Mouse (Mus musculus): ENCODE measurements around the gene Adgrg1. TPM values are rescaled to one million over a fixed set of nuclear protein-coding genes. Genes with fewer than 3 reads are reported as not detected.

The Adgrg1 gene
- polyA plus RNA-seq, 1 experiment from 2014 or later: 193 TPM

DNA sequence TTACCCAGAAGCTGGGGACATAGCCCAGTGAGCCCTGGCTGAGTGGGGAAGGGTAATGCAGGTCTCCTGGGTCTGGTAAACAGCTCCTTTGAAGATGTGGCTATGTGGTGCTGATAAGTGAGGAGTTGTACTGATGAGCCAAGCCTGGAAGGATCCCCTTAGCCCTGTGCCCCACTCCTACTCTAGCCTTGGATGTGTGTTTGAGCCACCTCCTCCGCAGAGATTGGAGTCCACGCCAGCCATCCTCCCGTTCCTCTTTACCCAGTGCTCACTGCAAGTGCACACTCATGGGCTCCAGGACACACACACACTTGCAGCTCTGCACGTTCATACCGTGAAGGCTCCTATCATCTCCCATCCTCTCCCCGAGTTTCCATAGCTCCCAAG, 23.3 kb downstream of the Adgrg1 start:
- WGBS: 78% methylated on average over 6 of the region's 6 CpGs
- Histone ChIP-seq H3K4me3 (peak overlapping the region; percentile 66), H3K27ac (replicated peaks) (peak overlapping the region; percentile 99), H3K27me3 (no peaks in the 10 kb centered on the region), H3K36me3 (peaks cover 17% of the 10 kb centered on the region), H3K4me2 (replicated peaks) (peak overlapping the region; percentile 89), H3K9me3 (no peaks in the 10 kb centered on the region), H3K4me1 (peaks cover 77% of the 10 kb centered on the region), H3K9ac (replicated peaks) (peak overlapping the region; percentile 78)
- no peak for ATAC-seq (ENCODE audit: low FRiP score, low read depth)

DNA sequence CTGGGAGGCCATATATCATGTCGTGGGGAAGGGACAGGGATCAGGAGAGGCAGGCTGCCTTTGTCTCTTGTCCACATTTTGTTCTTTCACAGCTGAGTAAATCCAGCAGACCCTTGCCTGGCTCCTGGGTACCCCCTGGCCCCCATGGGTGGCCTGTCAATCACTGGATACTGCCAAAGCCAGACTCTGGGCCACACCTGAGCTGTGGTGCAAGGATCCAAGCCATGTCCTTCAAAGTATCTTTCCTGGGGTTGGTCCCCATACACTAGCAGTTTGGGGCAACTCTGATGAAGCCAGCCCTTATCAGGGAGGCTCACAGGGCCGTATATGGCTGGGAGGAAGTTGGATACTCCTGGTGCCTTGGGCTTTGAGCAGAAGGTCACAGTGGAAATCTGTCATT, 23.9 kb downstream of the Adgrg1 start:
- H3K27me3 ChIP-seq: no peaks in the 10 kb centered on the region
- H3K4me2 ChIP-seq (replicated peaks): peak overlapping the region; percentile 89
- ATAC-seq (ENCODE audit: low FRiP score, low read depth): no peak
- peak overlapping the region; percentile 66 for H3K4me3 ChIP-seq
- peaks cover 22% of the 10 kb centered on the region for H3K36me3 ChIP-seq
- H3K4me1 ChIP-seq: peaks cover 71% of the 10 kb centered on the region
- peak overlapping the region; percentile 99 for H3K27ac ChIP-seq (replicated peaks)
- H3K9me3 ChIP-seq: no peaks in the 10 kb centered on the region
- H3K9ac ChIP-seq (replicated peaks): peak overlapping the region; percentile 78
- 35% methylated on average over 2 of the region's 2 CpGs for WGBS

DNA sequence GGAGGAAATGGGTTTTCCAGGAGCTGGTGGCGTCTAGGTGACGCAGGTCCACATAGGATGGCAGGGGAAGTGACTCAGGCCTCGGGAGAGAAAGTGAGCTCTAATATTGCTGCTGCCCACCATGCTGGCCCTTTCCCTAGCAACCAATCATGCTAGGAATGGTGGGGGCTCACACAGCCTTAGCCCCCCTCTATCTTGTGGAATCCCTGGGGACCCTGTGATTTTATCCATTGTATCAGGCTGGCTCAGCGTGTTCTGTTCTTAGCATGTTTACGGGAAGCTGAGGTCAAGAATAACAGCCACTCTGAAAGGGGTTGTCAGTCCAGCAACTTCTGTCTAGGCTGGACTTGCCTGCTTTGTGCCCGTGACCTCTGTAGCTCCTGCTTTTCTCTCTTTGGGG, 24.5 kb downstream of the Adgrg1 start:
- H3K4me1 ChIP-seq: peaks cover 67% of the 10 kb centered on the region
- H3K9me3 ChIP-seq: no peaks in the 10 kb centered on the region
- peak overlapping the region; percentile 78 for H3K9ac ChIP-seq (replicated peaks)
- H3K36me3 ChIP-seq: peaks cover 28% of the 10 kb centered on the region
- H3K27me3 ChIP-seq: no peaks in the 10 kb centered on the region
- WGBS: 43% methylated on average over 6 of the region's 6 CpGs
- peak overlapping the region; percentile 66 for H3K4me3 ChIP-seq
- peak overlapping the region; percentile 89 for H3K4me2 ChIP-seq (replicated peaks)
- no peak for ATAC-seq (ENCODE audit: low FRiP score, low read depth)
- H3K27ac ChIP-seq (replicated peaks): peak overlapping the region; percentile 99

DNA sequence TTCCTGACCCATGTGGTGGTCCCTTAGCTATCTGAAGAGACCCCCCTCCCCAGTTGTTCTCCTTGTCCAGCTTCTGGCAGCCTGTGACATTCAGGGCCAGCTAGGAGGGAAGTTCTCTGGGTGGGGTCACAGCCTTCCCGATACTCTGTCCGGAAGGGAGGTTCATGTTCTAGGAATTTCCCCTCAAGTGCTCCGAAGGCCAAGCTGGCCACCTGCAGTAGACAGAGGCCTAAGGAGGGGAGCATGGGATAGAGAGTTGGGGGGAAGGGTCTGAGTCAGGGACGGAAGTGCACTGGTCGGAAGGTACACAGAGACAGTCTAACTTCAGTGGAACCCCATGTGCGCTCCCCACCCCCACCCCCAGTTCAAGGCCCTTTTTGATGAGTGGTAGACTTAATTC, 25.4 kb downstream of the Adgrg1 start:
- WGBS: 42% methylated on average over 6 of the region's 6 CpGs
- Histone ChIP-seq H3K9me3 (no peaks in the 10 kb centered on the region), H3K4me3 (peak overlapping the region; percentile 66), H3K9ac (replicated peaks) (peak overlapping the region; percentile 78), H3K36me3 (peaks cover 38% of the 10 kb centered on the region), H3K27me3 (no peaks in the 10 kb centered on the region), H3K4me1 (peaks cover 67% of the 10 kb centered on the region), H3K27ac (replicated peaks) (peak overlapping the region; percentile 99), H3K4me2 (replicated peaks) (peak overlapping the region; percentile 89)
- no peak for ATAC-seq (ENCODE audit: low FRiP score, low read depth)

GRCm38 (mm10) chr8:95000684-95001083, 26.1 kb downstream of the Adgrg1 start:
- Histone ChIP-seq H3K4me1 (peaks cover 67% of the 10 kb centered on the region), H3K36me3 (peaks cover 45% of the 10 kb centered on the region), H3K9ac (replicated peaks) (peak overlapping the region; percentile 37), H3K9me3 (no peaks in the 10 kb centered on the region), H3K27me3 (no peaks in the 10 kb centered on the region), H3K27ac (replicated peaks) (peak overlapping the region; percentile 99), H3K4me3 (peak overlapping the region; percentile 66), H3K4me2 (replicated peaks) (peak overlapping the region; percentile 89)
- peak; percentile 68 for ATAC-seq (ENCODE audit: low FRiP score, low read depth)
- WGBS: 13% methylated on average over 5 of the region's 5 CpGs

DNA sequence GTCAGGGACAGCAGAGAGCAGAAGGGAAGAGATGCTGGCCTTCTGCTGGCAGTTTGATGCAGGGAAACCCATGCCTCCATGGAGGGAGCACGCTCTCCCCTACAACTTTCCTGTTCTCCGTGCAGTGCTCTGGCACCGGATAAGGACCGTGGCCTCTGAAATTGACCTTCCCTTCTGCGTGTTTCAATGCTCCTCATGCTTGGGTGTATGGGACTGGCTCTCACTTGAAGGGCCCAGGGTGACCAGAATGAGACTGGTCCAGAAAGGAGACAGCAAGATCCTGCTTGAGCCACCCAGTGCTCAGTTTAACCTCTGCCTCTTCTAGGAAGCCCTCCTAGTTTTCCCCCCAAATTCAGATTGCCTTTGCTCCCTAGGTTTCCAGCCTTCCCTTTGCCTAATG, 26.6 kb downstream of the Adgrg1 start:
- H3K27ac ChIP-seq (replicated peaks): peak overlapping the region; percentile 99
- H3K9ac ChIP-seq (replicated peaks): peak overlapping the region; percentile 37
- peak overlapping the region; percentile 66 for H3K4me3 ChIP-seq
- H3K36me3 ChIP-seq: peaks cover 50% of the 10 kb centered on the region
- no peaks in the 10 kb centered on the region for H3K9me3 ChIP-seq
- peaks cover 62% of the 10 kb centered on the region for H3K4me1 ChIP-seq
- peak; percentile 11; the same call in 1 of the 2 replicates for ATAC-seq (ENCODE audit: low FRiP score, low read depth)
- no peaks in the 10 kb centered on the region for H3K27me3 ChIP-seq
- H3K4me2 ChIP-seq (replicated peaks): peak overlapping the region; percentile 89
- 64% methylated on average over 5 of the region's 5 CpGs for WGBS

DNA sequence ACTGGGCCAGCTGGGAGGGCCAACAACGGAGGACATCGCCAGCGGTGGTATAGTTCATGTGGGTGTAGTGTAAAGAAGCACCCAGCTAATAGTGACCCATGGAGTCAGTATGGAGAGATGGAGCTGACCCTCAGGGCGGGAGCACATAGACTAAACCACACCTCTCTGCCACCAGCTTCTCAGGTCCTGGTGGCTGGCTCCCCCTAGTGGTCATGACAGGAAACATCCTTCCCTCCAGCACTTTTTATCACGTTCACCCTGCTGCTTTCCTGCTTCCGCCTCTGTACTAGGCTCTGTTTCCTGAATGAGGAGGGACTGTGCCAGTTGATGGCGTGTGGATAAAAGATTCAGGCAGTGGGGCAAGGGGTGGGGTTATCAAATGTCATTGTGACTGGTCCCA, 27.1 kb downstream of the Adgrg1 start:
- peaks cover 55% of the 10 kb centered on the region for H3K36me3 ChIP-seq
- no peaks in the 10 kb centered on the region for H3K9me3 ChIP-seq
- H3K9ac ChIP-seq (replicated peaks): no peak overlapping the region
- 6% methylated on average over 7 of the region's 7 CpGs for WGBS
- H3K27ac ChIP-seq (replicated peaks): peak overlapping the region; percentile 99; the same call in 1 of the 2 replicates
- H3K27me3 ChIP-seq: no peaks in the 10 kb centered on the region
- peaks cover 58% of the 10 kb centered on the region for H3K4me1 ChIP-seq
- H3K4me2 ChIP-seq (replicated peaks): peak overlapping the region; percentile 89
- ATAC-seq (ENCODE audit: low FRiP score, low read depth): peak; percentile 62
- H3K4me3 ChIP-seq: peak overlapping the region; percentile 66; the same call in 1 of the 2 replicates

GRCm38 (mm10) chr8:95002089-95002655, 27.6 kb downstream of the Adgrg1 start:
- ATAC-seq (ENCODE audit: low FRiP score, low read depth): 0 out of 2 replicates have a peak, but pooled peaks have one; percentile 2
- peaks cover 52% of the 10 kb centered on the region for H3K4me1 ChIP-seq

DNA sequence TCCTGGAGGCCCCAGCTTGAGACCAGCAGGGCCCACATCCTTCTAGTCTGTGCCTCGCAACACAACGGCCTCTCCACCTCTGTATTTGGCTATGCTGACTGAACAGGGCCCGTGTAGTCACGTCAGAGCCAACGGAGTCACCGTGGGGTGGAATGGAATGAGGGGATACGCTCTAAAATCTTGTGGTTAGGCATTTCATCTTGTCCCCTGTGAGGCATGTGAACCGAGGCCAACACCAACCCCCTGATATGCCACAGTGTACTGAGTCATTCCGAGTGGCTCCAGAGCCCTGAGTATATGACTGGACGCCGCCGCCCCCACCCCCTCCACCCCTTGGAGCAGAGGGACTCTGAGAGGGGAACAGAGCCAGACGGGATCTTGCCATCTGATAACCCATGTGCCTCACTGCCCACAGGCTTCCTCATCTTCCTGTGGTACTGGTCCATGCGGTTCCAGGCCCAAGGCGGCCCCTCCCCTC, 37.9 kb downstream of the Adgrg1 start:
- no peaks in the 10 kb centered on the region for H3K9me3 ChIP-seq
- no peak overlapping the region for H3K4me2 ChIP-seq (replicated peaks)
- no peak overlapping the region for H3K27ac ChIP-seq (replicated peaks)
- 86% methylated on average over 15 of the region's 15 CpGs for WGBS
- no peak for ATAC-seq (ENCODE audit: low FRiP score, low read depth)
- no peaks in the 10 kb centered on the region for H3K4me1 ChIP-seq
- no peak overlapping the region for H3K9ac ChIP-seq (replicated peaks)
- no peak overlapping the region for H3K4me3 ChIP-seq
- no peaks in the 10 kb centered on the region for H3K27me3 ChIP-seq
- H3K36me3 ChIP-seq: peaks cover 82% of the 10 kb centered on the region

More at GRCm38 (mm10) chr8:95002089-95002655, 27.6 kb downstream of the Adgrg1 start:
- no peak overlapping the region for H3K27ac ChIP-seq (replicated peaks)
- H3K27me3 ChIP-seq: no peaks in the 10 kb centered on the region
- no peak overlapping the region for H3K9ac ChIP-seq (replicated peaks)
- 66% methylated on average over 8 of the region's 8 CpGs for WGBS
- peak overlapping the region; percentile 89; the same call in 1 of the 2 replicates for H3K4me2 ChIP-seq (replicated peaks)
- H3K36me3 ChIP-seq: peaks cover 60% of the 10 kb centered on the region
- no peaks in the 10 kb centered on the region for H3K9me3 ChIP-seq
- H3K4me3 ChIP-seq: no peak overlapping the region

DNA sequence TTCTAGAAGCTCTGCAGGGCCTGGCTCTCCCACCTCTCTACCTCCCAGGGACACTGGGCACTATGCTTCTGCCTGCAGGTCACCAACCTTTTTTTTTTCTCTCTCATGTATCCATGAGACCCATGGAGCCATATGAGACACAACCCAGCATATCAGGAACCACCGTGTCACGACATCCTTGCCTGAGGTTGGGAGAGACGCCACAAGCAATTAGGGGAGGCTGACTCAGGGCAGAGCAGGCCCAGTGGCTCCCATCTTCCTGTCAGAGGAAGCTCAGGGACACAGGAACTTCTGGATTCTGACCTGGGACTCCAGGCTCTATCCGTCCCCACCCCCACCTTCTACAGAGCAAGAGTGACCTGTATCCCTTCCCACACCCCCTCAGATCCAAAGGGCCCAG, 41.3 kb downstream of the Adgrg1 start:
- no peak overlapping the region for H3K4me3 ChIP-seq
- WGBS: 84% methylated on average over 4 of the region's 4 CpGs
- peak overlapping the region; percentile 54; the same call in 1 of the 2 replicates for H3K27ac ChIP-seq (replicated peaks)
- no peak overlapping the region for H3K4me2 ChIP-seq (replicated peaks)
- peaks cover 48% of the 10 kb centered on the region for H3K36me3 ChIP-seq
- H3K27me3 ChIP-seq: no peaks in the 10 kb centered on the region
- no peaks in the 10 kb centered on the region for H3K4me1 ChIP-seq
- H3K9ac ChIP-seq (replicated peaks): no peak overlapping the region
- ATAC-seq (ENCODE audit: low FRiP score, low read depth): no peak
- no peaks in the 10 kb centered on the region for H3K9me3 ChIP-seq

GRCm38 (mm10) chr8:95016684-95017083, 42.1 kb downstream of the Adgrg1 start:
- Histone ChIP-seq H3K36me3 (peaks cover 40% of the 10 kb centered on the region), H3K4me1 (no peaks in the 10 kb centered on the region), H3K27me3 (no peaks in the 10 kb centered on the region), H3K27ac (replicated peaks) (peak overlapping the region; percentile 54), H3K9me3 (no peaks in the 10 kb centered on the region), H3K4me3 (no peak overlapping the region), H3K4me2 (replicated peaks) (no peak overlapping the region), H3K9ac (replicated peaks) (0 out of 2 replicates have a peak overlapping the region, but pooled peaks have one; percentile 4)
- ATAC-seq (ENCODE audit: low FRiP score, low read depth): no peak
- 65% methylated on average over 4 of the region's 4 CpGs for WGBS

GRCm38 (mm10) chr8:95017451-95017850, 42.9 kb downstream of the Adgrg1 start, which contains the start of gene Adgrg3:
Gene Adgrg3, plus strand, starts transcription at chr8:95017692.
- Histone ChIP-seq H3K9ac (replicated peaks) (0 out of 2 replicates have a peak within 1 kb of the TSS, but pooled peaks have one; percentile 4), H3K27ac (replicated peaks) (peak within 1 kb of the TSS; percentile 54), H3K4me1 (no peaks in the 10 kb centered on the region), H3K36me3 (peaks cover 32% of the 10 kb centered on the region), H3K9me3 (no peaks in the 10 kb centered on the region), H3K4me3 (no peak within 1 kb of the TSS), H3K27me3 (no peaks in the 10 kb centered on the region), H3K4me2 (replicated peaks) (no peak within 1 kb of the TSS)
- no peak for ATAC-seq (ENCODE audit: low FRiP score, low read depth)
- WGBS: 81% methylated on average over 11 of the region's 11 CpGs

Measured in midbrain, embryonic 12.5 days (tissue).